Mouse (Mus musculus): ENCODE measurements at regions not wholly inside any gene's neighbourhood (a gene's known extent, or its start where the extent isn't known, plus 50 kb on each side); places are given as distances from the start of the nearest gene placed in this dataset.

- in situ Hi-C loops (cut with MboI, MseI) = loop anchor here (5.0 kb wide), 1 partner anchor 387 kb away; no protein-coding TSS in a partner anchor
Measured at GRCm38 (mm10) chr2:149724279-149724678, 104.7 kb upstream of the Syndig1 start.

- in situ Hi-C loops (cut with MboI, MseI) = no loop called here
Measured at GRCm38 (mm10) chr2:149725932-149726331, 103.1 kb upstream of the Syndig1 start.

- in situ Hi-C loops (cut with MboI, MseI) = no loop called here
Measured at GRCm38 (mm10) chr2:149737837-149738236, 91.2 kb upstream of the Syndig1 start.

GRCm38 (mm10) chr2:149739886-149740285 lies 89.1 kb upstream of the Syndig1 start:
- in situ Hi-C loops (cut with MboI, MseI) = no loop called here

- in situ Hi-C loops (cut with MboI, MseI) = no loop called here
Measured at GRCm38 (mm10) chr2:149742661-149743060, 86.3 kb upstream of the Syndig1 start.

- in situ Hi-C loops (cut with MboI, MseI) = no loop called here
Measured at GRCm38 (mm10) chr2:149748240-149748822, 80.7 kb upstream of the Syndig1 start.

- in situ Hi-C loops (cut with MboI, MseI) = no loop called here
Measured at GRCm38 (mm10) chr2:149759151-149759550, 69.9 kb upstream of the Syndig1 start.

GRCm38 (mm10) chr2:149763864-149764263 lies 65.1 kb upstream of the Syndig1 start:
- in situ Hi-C loops (cut with MboI, MseI) = no loop called here

- in situ Hi-C loops (cut with MboI, MseI) = no loop called here
Measured at GRCm38 (mm10) chr2:149768027-149768426, 61.0 kb upstream of the Syndig1 start.

GRCm38 (mm10) chr2:149768551-149768950 lies 60.5 kb upstream of the Syndig1 start:
- in situ Hi-C loops (cut with MboI, MseI) = no loop called here

GRCm38 (mm10) chr2:149777316-149777715 lies 51.7 kb upstream of the Syndig1 start:
- in situ Hi-C loops (cut with MboI, MseI) = no loop called here
